Mouse (Mus musculus) urinary bladder, postnatal 36 days (tissue): ENCODE results near the gene Dpy30.

Experiments
- DNase-seq, 2 experiments: peaks; one replicate each; pipeline ENCODE4 v3.0.0; 2022; ENCODE audit warnings: low spot score in 2 of 2, mixed read lengths in 1 of 2

Dpy30 gene

GRCm38 (mm10) chr17:74294426-74295025, 29.2 kb downstream of the Dpy30 start:
- peak; percentile 79 to 89 for DNase-seq

- no peak for DNase-seq
These were observed 29.9 kb downstream of the Dpy30 start for GRCm38 (mm10) chr17:74293687-74294425.

- no peak for DNase-seq
These were observed 31.9 kb downstream of the Dpy30 start for GRCm38 (mm10) chr17:74291640-74292361.

GRCm38 (mm10) chr17:74290869-74291268, 32.9 kb downstream of the Dpy30 start:
- DNase-seq: no peak

GRCm38 (mm10) chr17:74290198-74290597, 33.5 kb downstream of the Dpy30 start:
- no peak for DNase-seq

- DNase-seq: no peak
These were observed 35.1 kb downstream of the Dpy30 start for GRCm38 (mm10) chr17:74288626-74289025.

- no peak for DNase-seq
These were observed 37.5 kb downstream of the Dpy30 start for GRCm38 (mm10) chr17:74286140-74286730.

- DNase-seq: no peak
These were observed 38.0 kb downstream of the Dpy30 start for GRCm38 (mm10) chr17:74285730-74286129.

- DNase-seq: no peak
These were observed 39.2 kb downstream of the Dpy30 start for GRCm38 (mm10) chr17:74284397-74285115.

GRCm38 (mm10) chr17:74282024-74282423, 41.7 kb downstream of the Dpy30 start:
- no peak for DNase-seq

- DNase-seq: no peak
These were observed 44.5 kb downstream of the Dpy30 start for GRCm38 (mm10) chr17:74278966-74279869.

GRCm38 (mm10) chr17:74274471-74274870, 49.3 kb downstream of the Dpy30 start:
- DNase-seq: no peak

- no peak for DNase-seq
These were observed 51.0 kb downstream of the Dpy30 start for GRCm38 (mm10) chr17:74272683-74273205.

- no peak for DNase-seq
These were observed 52.0 kb downstream of the Dpy30 start for GRCm38 (mm10) chr17:74271541-74272268.

GRCm38 (mm10) chr17:74270205-74270604, 53.5 kb downstream of the Dpy30 start:
- DNase-seq: no peak

- no peak for DNase-seq
These were observed 56.1 kb downstream of the Dpy30 start for GRCm38 (mm10) chr17:74267415-74268180.

GRCm38 (mm10) chr17:74265636-74266035, 58.1 kb downstream of the Dpy30 start:
- no peak for DNase-seq

GRCm38 (mm10) chr17:74265156-74265505, 58.6 kb downstream of the Dpy30 start:
- no peak for DNase-seq
